Mouse (Mus musculus) gastrocnemius, adult 8-10 months (tissue): ENCODE measurements around the gene Eif1. TPM values are rescaled to one million over a fixed set of nuclear protein-coding genes. Genes with fewer than 3 reads are reported as not detected.
"Not testable (repeated sequence)": the region's sequence is repeated elsewhere in the genome, so short reads cannot be mapped to it uniquely, and the experiment has no call there.

Experiments
- DNase-seq, 2 experiments: peaks; one replicate each; pipeline ENCODE4 v3.0.0; 2022; ENCODE audit warnings: low spot score in 2 of 2
- total RNA-seq, 4 experiments: library from RNA; stranded (reverse); gene quantifications; 2 replicates each; pipeline ENCODE4 v1.2.4; 2022

Eif1 gene
- total RNA-seq, 4 experiments from 2014 or later, result 1,612 to 1,857 (median 1,692) TPM

DNA sequence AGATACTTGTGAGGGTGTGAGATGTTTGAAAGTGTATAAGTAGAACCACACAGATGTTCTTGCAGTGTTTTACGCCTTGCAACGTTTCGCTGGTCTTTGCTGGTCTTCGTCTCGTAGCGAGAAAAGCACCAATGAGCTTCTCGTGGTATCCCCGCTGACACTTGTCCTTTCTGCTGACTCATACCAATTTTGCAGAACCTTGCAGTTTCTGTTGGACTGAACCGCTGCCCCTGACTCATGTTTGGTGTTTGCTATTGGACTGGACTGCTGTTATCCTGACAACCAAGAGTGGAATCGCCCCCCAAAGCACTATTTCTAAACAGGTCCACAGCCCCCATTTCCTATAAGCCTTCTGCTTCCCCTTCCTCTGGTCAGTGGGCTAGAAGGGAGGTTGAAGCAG is 24.6 kb downstream of the Eif1 start:
- DNase-seq, result no peak

DNA sequence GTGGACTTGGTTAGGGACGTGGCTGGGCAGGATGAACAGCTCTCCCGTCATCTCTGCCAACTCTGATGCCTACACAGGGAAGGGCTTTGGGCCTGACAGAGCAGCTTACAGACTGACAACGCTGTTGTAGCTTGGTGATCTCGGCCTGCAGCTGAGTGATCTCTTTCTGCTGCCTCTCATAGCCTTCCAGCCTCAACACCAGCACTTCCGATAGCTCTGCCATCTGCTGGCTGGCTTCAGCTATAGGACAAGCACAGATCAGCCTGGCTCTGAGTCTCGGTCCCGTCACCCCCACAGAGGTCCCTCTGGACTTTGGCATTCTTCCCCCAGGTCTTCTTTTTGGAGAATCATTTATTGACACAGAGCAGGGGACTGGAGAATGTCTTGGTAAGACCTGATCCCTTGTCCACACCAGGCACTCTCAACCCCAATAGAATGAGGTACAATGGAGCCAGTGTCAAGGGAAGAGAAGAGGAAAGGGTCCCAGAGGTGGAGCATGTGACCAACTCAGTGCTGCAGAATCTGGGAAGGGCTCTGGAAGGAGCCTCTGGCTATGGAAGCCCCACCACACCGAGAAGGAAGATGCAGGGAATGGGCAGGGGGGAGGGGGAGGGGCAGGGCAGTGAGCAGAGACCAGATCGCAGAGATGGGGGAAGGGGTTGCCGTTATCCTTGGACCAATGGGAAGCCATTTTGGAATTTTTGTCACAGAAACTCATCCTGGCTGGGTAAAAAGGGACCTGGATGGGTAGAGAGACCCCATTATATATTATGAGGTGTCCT is 32.6 kb downstream of the Eif1 start:
- no peak for DNase-seq

GRCm38 (mm10) chr11:100355151-100355951 is 35.7 kb downstream of the Eif1 start:
- no peak for DNase-seq

GRCm38 (mm10) chr11:100355972-100356818 is 36.5 kb downstream of the Eif1 start, which contains the start of gene Hap1:
Gene Hap1 (minus strand): TSS chr11:100356128.
- DNase-seq, result peak in 1 of 2 experiments; percentile 34

GRCm38 (mm10) chr11:100356819-100357211 is 37.1 kb downstream of the Eif1 start:
- no peak for DNase-seq

DNA sequence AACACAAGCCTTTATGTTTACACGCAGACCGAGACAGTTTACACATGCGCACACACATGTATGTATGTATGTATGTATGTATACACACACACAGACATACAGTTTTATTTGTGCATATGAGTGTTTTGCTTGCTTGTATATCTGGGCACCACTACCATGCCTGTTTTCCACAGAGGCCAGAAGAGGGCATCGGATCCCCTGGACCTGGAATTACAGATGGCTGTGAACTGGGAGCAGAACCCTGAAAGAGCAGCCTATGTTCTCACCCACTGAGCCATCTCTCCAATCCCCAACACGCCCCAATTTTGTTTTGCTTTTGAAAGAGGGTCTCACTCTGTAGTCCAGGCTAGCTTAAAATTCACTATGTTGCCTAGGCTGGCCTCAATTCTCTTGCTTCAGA is 37.7 kb downstream of the Eif1 start:
- no peak for DNase-seq

GRCm38 (mm10) chr11:100360175-100360574 is 40.5 kb downstream of the Eif1 start:
- no peak for DNase-seq

DNA sequence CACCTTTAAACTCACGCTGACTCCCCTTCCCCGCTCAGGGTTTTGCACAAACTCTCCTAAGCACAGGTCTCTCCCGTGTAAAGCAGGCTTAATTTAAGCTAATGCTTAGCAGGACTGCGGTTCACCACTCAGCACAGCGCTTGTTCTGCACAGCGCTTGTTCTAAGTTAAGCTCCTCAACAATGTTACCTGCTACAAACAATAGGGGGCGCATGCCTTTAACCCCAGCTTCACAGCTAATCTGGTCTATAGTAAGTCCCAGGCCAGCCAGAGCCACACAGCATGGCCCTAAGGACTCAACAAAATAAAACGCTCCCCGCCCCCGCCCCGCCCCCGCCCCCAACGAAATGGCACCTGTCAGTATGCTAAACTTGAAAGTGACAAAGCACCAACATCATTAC is 41.4 kb downstream of the Eif1 start:
- DNase-seq, result not testable (repeated sequence)

GRCm38 (mm10) chr11:100362209-100362978 is 42.7 kb downstream of the Eif1 start:
- DNase-seq, result peak; percentile 44 to 45

GRCm38 (mm10) chr11:100362979-100363562 is 43.4 kb downstream of the Eif1 start:
- peak in 1 of 2 experiments; percentile 42 for DNase-seq

- DNase-seq, result no peak
These were observed 49.5 kb downstream of the Eif1 start for GRCm38 (mm10) chr11:100369145-100369544.

- DNase-seq, result no peak
These were observed 50.1 kb downstream of the Eif1 start for GRCm38 (mm10) chr11:100369822-100370221.

Other genes starting within 250 kb of the Eif1 start
- gene Krt32, start 231.7 kb upstream of the Eif1 start, total RNA-seq, result not detected
- not detected for gene Krt35, start 223.6 kb upstream of the Eif1 start, total RNA-seq
- gene Krt36, start 214.3 kb upstream of the Eif1 start, total RNA-seq, result not detected
- not detected for gene Krt13, start 198.3 kb upstream of the Eif1 start, total RNA-seq
- not detected for gene Krt15, start 184.0 kb upstream of the Eif1 start, total RNA-seq
- gene Krt19, start 171.2 kb upstream of the Eif1 start, total RNA-seq, result 1 to 10 TPM in 1 of 4 experiments, under 1 TPM in 1, not detected in 2; 0.35 to 1.1 TPM
- gene Krt9, start 126.6 kb upstream of the Eif1 start, total RNA-seq, result not detected
- not detected for gene Krt14, start 112.3 kb upstream of the Eif1 start, total RNA-seq
- not detected for gene Krt16, start 71.0 kb upstream of the Eif1 start, total RNA-seq
- not detected for gene Krt17, start 58.9 kb upstream of the Eif1 start, total RNA-seq
- not detected for gene Krt42, start 50.0 kb upstream of the Eif1 start, total RNA-seq
- not detected for gene Gast, start 14.5 kb downstream of the Eif1 start, total RNA-seq
- under 1 TPM in 2 of 4 experiments, not detected in 2; 0.16 TPM for gene Hap1, start 36.2 kb downstream of the Eif1 start, total RNA-seq
- gene Jup, start 77.9 kb downstream of the Eif1 start, total RNA-seq, result 10 to 100 TPM; 52.8 to 86.6 (median 56.6) TPM
- 1 to 10 TPM; 1.5 to 3.5 (median 2.3) TPM for gene P3h4, start 95.0 kb downstream of the Eif1 start, total RNA-seq
- gene Fkbp10, start 95.8 kb downstream of the Eif1 start, total RNA-seq, result 1 to 10 TPM; 1.1 to 3.3 (median 2.9) TPM
- gene Nt5c3b, start 121.9 kb downstream of the Eif1 start, total RNA-seq, result 1 to 10 TPM; 6.2 to 8.4 (median 7.7) TPM
- gene Klhl10, start 122.0 kb downstream of the Eif1 start, total RNA-seq, result under 1 TPM; 0.13 to 0.39 (median 0.33) TPM
- 1 to 10 TPM; 2.6 to 4.1 (median 3.0) TPM for gene Klhl11, start 152.9 kb downstream of the Eif1 start, total RNA-seq
- 1 to 10 TPM; 6.9 to 8.5 (median 8.0) TPM for gene Acly, start 208.1 kb downstream of the Eif1 start, total RNA-seq
- gene Ttc25, start 225.7 kb downstream of the Eif1 start, total RNA-seq, result under 1 TPM; 0.09 to 0.51 (median 0.24) TPM